Mouse (Mus musculus) frontal cortex, postnatal 36 days (tissue): ENCODE results near the gene Fam57b.

Experiments used
- DNase-seq, 2 experiments: peaks; one replicate each; pipeline ENCODE4 v3.0.0; 2022; ENCODE audit warnings: low spot score in 2 of 2

The Fam57b gene

DNA sequence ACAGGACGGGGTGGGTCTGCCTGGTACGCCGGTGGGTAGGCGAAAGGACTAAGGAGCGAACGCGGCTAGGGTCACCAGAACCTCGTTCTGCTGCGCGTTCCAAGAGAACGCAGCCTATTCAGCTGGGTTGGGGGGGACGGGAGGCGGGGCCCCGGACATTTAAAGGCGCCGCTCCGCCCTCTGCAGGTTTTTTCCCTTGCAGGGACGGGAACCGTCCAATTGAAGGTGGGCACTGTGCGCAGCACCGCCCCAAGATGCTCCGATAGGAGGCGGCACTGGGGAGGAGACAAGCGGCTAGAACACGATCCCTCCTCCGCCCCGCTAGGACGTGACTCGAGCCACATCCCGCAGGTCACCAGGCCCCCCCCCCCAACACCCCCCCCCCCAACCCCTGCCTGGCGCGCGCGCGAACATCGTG, 1.6 kb downstream of the Fam57b start:
- peak; percentile 96 to 97 for DNase-seq

DNA sequence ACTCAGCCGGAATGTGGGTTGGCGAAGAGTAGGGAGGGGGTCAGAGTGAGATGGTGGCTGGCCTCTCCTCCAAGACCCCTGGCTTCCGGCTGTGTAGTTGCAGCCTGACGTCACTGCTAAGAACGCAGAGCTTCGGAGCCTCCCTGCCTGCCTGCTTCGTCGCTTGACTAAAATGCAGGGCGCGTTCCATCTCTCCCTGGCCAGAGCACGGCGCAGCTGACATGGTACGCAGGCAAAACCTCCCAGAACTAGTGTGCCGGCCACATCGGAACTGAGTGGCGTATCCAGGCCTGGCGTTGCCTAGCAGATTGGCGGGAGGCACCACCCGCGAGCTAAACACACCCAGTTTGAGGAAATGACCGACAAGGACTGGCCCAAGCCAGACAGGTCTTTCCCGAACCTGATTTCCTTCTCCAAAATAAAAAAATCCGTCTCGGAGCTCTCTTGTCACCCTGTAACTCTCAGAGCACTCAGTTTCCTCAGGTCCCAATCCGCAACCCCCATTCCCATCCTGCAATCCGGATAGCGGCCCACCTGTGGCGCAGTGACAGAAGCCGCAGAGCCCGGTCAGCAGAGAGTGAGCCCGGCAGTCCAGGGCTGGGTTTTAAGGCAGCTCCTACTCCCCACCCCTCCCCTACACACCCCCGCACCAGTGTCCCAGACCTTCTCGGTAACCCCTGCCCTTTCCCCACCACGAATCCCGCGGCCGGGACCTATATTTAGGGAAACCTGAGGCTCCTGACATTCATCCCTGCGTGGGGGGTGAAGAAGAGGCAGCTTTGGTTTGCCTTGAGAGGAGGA, 2.2 kb downstream of the Fam57b start:
- DNase-seq = peak; percentile 85 to 86

DNA sequence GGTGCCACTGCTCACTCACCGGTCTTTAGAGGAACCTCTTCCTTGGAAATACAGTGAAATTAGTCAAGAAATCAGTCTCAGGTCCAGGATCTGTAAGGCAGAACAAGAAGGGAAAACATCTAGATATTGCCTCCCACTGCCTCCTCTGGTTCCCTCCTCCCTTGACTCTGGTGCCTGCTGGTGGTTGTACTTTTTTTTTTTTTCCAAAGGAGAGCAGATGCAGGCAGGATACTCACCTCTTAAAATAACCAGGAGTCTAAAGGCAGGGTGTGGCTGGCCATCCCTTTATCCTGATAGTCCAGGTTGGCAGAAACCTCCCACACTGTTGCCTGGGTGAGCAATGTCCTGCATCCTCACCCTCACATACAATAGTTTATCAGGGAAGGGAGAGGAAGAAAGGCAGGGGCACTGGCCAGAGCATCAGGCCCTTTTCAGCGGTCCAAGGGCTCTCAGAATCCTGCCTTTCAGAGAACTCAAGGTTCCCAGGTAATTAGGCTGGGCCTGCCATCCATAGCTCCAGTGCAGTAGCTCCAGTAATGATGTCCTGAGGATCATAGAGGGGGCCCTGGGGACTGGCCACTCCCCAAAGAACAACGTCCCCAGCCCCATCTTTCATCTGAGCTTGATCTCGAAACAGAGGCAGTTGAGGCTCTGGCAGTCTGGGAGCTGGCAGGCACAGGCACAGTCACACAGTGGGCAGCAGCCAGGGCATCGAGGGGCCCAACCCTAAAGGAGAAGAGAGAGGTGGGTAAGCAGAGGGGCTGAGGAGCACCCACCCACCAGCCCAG, 3.0 kb downstream of the Fam57b start:
- peak in 1 of 2 experiments; percentile 53 for DNase-seq

DNA sequence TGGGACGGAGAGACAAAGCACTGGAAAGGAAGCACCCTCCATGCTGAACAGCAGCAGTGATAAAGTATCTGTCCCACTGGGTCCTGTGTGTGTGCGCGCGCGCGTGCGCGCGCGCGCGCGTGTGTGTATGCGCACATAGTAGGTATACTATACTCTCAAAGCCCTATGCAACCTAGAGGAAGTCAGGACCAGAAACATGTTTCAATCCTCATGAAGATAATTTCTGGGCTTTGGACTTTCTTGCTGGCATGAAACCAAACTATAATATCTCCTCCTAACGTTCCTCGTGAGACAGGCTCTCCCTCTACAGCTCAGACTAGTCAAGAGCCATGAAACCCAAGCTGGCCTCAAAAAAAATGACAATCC, 3.6 kb downstream of the Fam57b start:
- no peak for DNase-seq

DNA sequence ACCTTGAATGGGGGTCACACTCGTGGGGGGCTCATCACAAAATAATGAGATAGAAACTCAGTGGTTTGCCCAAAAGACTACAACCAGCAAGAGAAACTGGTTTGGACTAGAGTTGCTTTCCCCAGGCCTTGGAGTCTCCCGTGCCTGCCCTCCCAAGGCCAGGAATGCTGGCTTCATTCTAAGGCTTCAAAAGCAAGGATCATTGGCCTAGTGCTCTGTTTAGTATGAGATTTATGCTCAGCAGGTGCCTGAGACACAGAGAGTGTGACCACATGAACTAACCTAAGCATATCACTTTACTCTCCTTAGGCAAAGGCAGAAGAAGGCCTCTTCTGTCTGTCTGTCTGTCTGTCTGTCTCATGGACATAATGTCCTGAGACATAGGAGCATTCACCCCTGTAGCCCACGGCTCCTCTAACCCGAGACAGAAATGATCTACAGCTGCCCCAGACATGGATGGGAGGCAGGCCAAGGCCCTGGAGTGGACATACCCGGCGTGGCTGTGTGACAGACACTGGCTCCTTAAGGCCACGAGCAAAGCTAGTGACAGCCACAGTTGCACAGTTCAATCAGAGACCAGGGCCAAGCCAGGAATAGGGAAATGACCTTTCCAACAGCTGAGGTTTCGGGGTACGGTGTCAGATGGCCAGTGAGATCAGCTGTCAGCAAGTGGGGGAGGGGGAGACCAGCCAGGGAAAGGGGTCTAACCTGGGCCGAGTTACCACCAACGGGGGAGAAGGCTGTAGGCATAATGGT, 4.8 kb downstream of the Fam57b start:
- DNase-seq = no peak

DNA sequence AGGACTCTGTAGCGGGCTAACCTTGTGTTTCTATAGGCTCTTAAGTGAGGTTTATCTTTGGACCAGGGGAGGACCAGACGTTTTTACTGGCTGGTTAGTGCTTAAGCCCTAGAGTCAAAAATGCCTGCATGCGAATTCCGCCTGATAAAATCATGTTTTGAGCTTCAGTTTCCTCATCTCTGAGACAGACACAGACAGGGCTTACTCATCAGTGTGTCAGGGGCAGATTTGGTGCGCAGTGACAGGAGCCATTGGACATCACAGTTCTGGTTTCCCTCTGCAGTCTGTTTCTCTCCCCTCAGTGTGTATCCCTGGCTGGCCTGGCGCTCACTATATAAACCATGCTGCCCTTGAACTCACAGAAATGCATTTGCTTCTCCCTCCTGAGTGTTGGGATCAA, 5.7 kb downstream of the Fam57b start:
- DNase-seq = no peak

DNA sequence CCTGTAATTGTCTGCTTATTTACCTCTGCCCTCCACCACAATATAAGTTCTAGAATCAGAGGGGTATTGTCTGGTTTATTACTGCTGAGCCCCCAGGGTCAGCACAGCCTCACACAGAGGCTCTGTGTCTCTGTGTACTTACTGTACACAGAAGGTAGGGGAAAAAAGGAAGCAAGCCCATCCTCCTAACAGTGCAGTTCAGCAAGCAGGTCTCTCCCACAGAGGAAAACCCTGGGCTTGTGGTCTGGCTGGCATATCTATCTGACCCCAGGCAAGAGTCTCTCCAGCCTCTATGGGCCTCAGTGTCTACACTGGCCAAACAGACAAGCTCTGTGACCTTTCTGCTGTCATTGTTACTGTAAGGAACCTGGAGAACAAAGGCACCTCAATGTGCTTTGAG, 6.3 kb downstream of the Fam57b start:
- DNase-seq = no peak

DNA sequence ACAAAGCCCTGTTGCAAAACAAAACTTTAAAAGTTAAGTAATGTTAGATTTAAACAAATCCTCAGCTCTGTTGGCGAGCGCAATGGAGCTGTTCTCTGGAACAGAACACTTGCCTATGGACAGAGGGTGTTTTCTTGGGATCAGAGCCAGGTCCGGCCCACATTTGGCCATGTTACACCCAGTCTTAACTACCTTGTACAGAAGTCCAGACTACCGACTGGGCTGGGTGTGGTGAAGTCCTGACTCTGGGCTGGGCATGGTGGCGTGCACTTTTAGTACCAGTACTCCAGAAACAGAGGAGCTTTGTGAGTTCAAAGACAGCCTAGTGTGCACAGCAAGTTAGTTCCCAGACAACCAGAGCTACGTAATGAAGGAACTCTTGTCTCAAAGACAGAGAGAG, 9.5 kb downstream of the Fam57b start:
- no peak for DNase-seq

DNA sequence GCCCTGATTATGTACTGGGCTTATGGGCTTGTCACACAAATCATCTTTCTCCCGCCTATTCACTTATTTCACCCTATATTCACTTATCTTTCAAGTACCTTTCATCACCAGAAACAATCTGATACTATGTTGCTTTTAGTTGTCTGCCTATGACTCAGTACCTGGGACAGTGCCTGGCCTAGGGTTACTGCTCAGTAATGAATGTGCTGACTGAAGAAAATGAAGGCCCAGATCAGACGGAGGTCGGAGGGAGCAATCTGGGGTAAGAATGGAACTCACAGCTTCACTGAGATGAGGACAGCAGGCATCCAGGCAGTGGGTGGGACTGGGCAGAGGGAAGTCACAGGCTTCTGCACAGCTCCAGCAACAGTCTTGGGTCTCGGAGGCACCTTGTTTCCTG, 9.9 kb downstream of the Fam57b start:
- no peak for DNase-seq

DNA sequence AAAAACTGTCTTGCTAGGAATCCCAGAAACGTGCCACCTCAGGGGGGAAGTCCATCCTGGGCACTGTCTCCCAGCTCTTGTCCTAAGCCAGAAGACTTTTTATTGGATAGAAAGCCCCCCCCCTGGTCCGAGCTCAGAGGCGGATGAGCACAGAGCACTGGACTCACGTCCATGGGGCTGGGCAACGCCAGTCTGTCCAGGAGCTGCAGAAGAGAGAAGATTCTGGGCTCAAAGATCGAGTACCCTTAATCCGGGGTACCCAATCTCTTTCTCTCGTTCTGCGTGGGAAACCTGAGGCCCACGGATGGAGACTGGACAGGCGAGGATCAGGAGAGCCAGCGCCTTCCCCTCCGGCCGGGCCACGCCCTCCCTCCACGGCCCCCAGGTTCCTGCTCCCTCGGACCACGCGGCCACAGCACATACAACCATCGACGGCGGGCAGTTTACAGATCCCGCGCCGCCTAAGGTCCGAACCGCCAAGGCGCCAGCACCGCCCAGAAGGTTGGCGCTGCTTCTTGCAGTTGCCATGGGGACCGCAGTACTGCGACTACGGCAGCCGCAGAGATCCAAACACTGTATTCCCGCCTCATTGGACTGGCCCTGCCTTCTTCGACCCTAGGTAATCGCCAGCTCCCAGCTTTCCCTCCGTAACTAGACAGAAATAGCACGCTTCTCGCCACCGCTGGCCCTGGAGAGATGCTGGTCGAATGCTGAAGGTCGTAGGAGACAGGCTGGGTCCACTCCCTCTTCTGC, 11.4 kb downstream of the Fam57b start:
- peak; percentile 92 to 95 for DNase-seq

DNA sequence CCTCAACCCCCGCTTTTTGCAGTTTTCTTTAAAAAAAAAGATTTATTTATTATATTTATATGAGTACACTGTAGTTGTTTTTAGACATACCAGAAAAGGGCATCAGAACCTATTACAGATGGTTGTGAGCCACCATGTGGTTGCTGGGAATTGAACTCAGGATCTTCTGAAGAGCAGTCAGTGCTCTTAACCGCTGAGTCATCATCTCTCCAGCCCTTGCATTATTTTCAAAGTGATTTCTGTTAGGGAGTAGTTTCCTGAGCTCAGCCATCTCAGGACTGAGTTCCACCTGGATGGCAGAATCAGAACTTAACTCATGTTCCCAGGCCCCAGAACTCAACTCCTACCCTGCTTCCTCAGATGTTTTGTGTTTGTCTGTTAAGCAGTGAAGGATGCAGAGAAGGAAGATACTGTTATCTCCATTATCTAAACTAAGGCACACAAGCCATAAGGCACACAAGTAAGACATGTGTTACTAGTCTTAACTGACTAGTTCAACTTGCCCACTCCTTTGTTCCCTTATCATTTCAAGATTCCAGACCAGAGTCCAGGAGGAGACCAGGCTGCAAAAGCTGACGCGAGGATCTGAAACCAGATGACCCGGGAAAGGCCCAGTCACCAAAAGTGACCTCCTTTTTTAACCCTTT, 12.4 kb downstream of the Fam57b start:
- DNase-seq = no peak

DNA sequence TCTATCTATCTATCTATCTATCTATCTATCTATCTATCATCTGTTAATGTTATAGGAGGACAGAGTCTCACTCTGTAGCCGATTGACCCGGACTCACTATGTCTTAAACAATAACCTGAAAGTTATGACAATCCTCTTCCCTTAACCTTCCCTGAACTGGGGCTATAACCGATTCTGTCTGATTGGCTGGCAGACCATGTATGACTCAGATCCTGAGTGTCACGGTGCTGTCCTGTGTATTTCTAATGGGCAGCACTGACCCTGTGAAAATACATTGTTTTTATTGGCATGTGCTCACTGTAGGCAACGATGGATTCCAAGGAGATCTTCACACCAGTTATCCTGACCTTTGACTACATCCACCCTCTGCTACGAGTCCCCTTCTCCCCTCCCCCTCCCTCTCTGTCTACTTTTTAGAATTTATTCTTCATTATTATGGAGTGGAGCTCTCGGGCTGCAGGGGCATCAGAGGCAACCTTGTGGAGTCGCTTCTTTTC, 18.3 kb downstream of the Fam57b start:
- DNase-seq = no peak

DNA sequence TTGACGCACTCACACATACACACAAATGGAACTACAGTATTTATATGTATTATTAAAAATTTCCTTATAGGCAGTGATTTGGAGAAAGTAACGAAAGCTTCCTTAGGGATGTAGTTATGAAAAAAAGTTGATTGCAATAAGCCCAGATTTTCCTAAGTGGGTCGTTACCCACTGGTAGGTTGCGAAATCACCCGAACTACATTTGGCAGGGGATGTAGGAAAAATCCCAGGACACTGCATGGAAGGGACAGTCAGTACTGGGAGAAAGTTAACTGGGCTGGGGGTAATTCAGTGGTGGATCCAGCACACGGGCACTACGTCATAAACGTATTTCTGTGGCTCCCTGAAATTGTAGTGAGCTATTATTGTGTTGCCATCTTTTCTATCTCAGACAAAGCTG, 19.0 kb downstream of the Fam57b start:
- DNase-seq = no peak

DNA sequence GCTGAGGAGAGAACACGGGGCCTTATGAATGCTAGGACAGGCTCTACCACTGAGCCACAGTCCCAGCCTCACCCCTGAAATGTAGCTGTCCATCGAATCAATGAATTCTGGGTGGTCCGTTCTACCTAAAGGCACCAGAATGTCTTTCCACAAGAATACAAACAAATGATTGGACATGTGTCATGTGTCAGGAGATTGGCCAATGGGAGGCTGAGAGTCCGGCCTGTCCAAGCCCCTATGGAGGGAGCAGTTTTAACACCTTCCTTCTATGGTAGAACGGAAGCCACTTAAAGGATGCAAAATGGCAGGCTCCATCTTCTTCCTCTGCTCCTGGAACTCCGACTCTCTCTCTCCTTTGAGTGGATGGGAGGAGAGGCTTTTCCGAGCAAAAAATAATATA, 20.1 kb downstream of the Fam57b start:
- no peak for DNase-seq

DNA sequence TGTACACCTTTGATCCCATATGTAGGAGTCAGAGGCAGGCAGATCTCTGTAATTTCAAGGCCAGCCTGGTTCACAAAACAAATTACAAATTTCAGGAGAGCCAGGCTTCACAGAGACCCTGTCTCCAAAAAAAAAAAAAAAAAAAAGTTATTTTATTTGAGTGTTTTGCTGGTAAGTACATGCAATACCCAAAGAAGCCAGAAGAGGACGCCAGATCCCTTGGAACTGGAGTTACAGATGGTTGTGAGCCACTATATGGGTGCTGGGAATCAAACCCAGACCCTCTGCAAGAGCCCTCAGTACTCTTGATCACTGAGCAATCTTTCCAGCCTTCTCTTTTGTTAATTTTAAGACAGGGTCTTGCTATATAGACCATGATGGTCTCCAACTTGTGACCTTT, 21.4 kb downstream of the Fam57b start:
- no peak for DNase-seq

DNA sequence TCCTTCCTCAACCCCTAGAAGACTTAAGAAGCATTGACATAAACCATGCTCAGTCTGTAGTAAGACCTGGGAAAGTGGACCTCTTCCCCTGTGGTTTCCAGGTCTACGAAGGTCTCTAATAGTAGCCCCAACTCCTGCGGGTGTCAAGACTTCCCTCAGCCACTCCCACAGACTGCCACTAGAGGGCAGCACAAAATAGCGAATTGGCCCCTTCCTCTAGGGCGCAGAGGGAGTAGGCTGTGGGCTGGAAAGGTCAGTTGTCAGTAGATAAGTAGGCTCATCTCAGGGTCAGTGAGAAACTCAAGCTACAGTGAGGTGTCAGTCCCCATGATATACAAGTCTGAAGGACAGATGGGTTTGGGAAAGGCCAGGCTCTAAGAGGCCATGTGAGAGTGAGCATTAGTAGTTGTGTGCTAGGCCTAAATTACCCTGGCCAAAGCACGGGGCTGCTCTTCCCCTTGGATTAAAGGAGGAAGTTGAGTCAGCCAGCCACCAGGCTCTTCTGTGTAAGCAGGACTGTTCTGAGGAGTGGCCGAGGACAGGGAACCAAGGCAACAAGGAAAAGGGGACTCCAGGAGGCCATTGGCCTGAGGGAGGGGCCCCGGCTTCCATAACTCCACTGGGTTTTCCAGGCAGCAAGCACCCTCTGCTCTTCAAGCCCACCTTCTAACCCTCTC, 24.5 kb downstream of the Fam57b start:
- peak; percentile 76 to 82 for DNase-seq

DNA sequence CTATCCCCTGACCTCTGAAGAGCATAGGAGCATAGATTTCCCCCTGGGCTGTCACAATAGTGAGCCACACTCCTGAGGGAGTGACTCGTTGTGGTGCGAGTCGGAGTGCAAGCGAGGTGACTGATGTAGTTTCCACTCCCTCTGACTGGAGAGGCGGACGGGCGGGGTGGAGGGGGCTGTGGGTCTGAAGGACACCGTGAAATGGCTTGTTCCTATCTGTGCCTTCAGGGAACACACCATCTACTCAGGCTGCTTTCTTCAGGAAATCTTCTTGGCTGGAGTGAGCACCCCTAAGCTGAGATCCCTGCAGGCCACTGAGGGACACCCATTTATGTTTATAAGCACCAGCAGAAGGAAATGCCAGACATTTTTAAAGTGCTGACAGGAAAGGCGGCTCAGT, 25.3 kb downstream of the Fam57b start:
- peak in 1 of 2 experiments; percentile 36 for DNase-seq

DNA sequence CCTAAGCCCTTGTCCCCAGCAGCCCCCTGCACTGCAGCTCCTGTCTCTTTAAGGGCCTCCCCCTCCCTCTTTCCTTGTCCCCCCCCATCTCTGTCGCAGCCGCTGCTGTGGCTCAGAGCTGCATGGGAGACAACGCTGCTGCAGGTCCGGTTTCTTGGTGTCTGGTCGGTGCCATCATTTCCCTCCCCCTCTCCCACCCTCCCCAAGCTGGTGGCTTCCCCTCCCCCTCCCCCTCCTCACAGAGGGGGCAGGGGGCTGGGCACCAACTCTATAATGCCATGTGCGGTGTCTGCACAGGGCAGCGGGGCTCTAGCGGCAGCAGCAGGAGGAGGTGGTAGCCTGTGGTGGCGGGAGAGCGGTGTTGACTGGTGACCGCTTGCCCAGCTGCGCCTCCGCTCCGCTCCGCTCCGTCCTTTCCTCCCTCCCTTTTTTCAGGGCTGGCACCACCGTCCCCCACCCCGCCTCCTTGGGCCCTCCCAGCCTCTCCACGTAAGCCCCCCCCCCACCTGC, 25.8 kb downstream of the Fam57b start:
- peak in 1 of 2 experiments; percentile 25 for DNase-seq

DNA sequence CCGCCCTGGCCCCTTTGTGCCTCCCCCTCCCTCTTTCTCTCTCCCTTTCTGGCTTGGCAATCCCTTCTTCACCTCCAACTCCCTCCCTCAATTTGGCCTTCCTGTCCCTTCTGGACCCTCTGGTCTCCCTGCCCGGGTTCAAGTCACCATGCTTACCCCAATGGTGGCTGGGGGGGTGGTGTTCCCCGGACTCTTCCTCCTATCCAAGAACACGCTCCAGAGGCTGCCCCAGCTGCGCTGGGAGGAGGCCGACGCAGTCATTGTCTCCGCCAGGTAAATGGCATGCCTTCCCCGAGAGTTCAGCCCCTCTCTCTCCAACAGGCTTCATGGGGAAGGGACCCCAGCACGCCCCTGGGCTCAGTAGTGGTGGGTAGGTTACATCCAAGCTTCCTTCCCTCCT, 26.5 kb downstream of the Fam57b start:
- DNase-seq = no peak

DNA sequence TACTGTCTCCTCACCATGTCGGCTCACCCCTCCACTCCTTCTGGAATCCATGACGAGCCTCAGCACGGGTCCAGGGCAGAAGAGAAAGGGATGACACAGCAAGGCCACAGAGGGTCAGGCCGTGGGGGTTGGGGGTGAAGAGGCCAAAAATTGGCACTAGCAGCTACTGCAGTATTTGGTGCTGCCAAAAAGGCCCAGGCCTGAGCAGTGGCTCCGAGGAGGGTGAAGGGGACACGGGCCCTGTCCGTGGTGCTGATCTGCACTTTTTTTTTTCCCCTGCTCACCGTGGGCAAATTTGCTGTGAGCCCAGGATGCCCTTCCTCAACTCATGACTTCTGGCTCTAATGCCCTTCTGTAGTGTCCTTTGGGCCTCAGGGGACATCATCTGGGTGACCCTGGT, 27.9 kb downstream of the Fam57b start:
- DNase-seq = no peak
